Mouse (Mus musculus) intestine, embryonic 15.5 days (tissue): ENCODE data around the gene Asic1. TPM values are rescaled to one million over a fixed set of nuclear protein-coding genes. Genes with fewer than 3 reads are reported as not detected.

Experiments used
- ATAC-seq: fragments of 200-750 bp; cut with Nextera tagmentation; 2 replicates; pipeline ENCODE4 v1.8.0; 2017; ENCODE audit warnings: moderate TSS enrichment, moderate library complexity
- H3K27ac ChIP-seq: fragments of 300-500 bp; sonication (generic); 2 replicates; pipeline ENCODE4 v1.5.1; 2015; ENCODE audit warnings: mild to moderate bottlenecking, inconsistent platforms
- H3K27me3 ChIP-seq: fragments of 300-500 bp; sonication (generic); replicated peaks from 2 replicates; pipeline ENCODE4 v1.6.1; 2015; ENCODE audit warnings: inconsistent platforms
- H3K36me3 ChIP-seq: fragments of 300-500 bp; sonication (generic); 2 replicates; pipeline ENCODE4 v1.6.1; 2015; ENCODE audit warnings: inconsistent platforms
- H3K4me1 ChIP-seq: fragments of 300-500 bp; sonication (generic); replicated peaks from 2 replicates; pipeline ENCODE4 v1.6.1; 2015; ENCODE audit warnings: inconsistent platforms
- H3K4me2 ChIP-seq: fragments of 300-500 bp; sonication (generic); replicated peaks from 2 replicates; pipeline ENCODE4 v1.6.1; 2015; ENCODE audit warnings: mild to moderate bottlenecking, inconsistent platforms
- H3K4me3 ChIP-seq: fragments of 300-500 bp; sonication (generic); replicated peaks from 2 replicates; pipeline ENCODE4 v1.5.1; 2015; ENCODE audit warnings: inconsistent platforms
- H3K9ac ChIP-seq: fragments of 300-500 bp; sonication (generic); 2 replicates; pipeline ENCODE4 v1.6.1; 2015; ENCODE audit warnings: inconsistent platforms
- H3K9me3 ChIP-seq: fragments of 300-500 bp; sonication (generic); 2 replicates; pipeline ENCODE4 v1.6.1; 2016; ENCODE audit warnings: inconsistent platforms
- WGBS: fragments of 180-500 bp; shearing (Covaris S2); methylation state at CpG from one replicate; pipeline ENCODE4 v1.1.7; 2015; 5-methylcytosine and 5-hydroxymethylcytosine counted together
- polyA plus RNA-seq: library from polyadenylated mRNA; unstranded; fragments of >200 nt; fragmentation: Nextera tagmentation; extraction: Ambion mirVana; gene quantifications from 2 replicates; pipeline ENCODE4 v1.2.1, GENCODE M21; 2015

Asic1 gene
- polyA plus RNA-seq, 1 experiment from 2014 or later, result 2.2 TPM

GRCm38 (mm10) chr15:99651163-99651872, 18.9 kb upstream of the Asic1 start, which contains the start of gene Racgap1:
TSS of gene Racgap1 (minus strand) at chr15:99651656.
- peak within 1 kb of the TSS; percentile 79 for H3K9ac ChIP-seq
- under 1% methylated on average over 48 of the region's 68 CpGs for WGBS
- H3K4me3 ChIP-seq, result peak within 1 kb of the TSS; percentile 90
- ATAC-seq, result peak; percentile 97
- peak within 1 kb of the TSS; percentile 48; the same call in 1 of the 2 replicates for H3K27ac ChIP-seq
- no peaks in the 10 kb centered on the region for H3K36me3 ChIP-seq
- H3K27me3 ChIP-seq, result peaks cover 12% of the 10 kb centered on the region; the same call in 1 of the 2 replicates
- no peaks in the 10 kb centered on the region for H3K9me3 ChIP-seq
- H3K4me1 ChIP-seq, result peaks cover 31% of the 10 kb centered on the region
- peak within 1 kb of the TSS; percentile 77 for H3K4me2 ChIP-seq

- H3K9me3 ChIP-seq, result no peaks in the 10 kb centered on the region
- peaks cover 31% of the 10 kb centered on the region for H3K4me1 ChIP-seq
- no peak for ATAC-seq
- H3K27ac ChIP-seq, result no peak overlapping the region
- H3K4me2 ChIP-seq, result peak overlapping the region; percentile 77
- no peak overlapping the region for H3K9ac ChIP-seq
- 62% methylated on average over 10 of the region's 10 CpGs for WGBS
- no peaks in the 10 kb centered on the region for H3K36me3 ChIP-seq
- H3K27me3 ChIP-seq, result peaks cover 12% of the 10 kb centered on the region; the same call in 1 of the 2 replicates
- peak overlapping the region; percentile 90; the same call in 1 of the 2 replicates for H3K4me3 ChIP-seq
Measured at GRCm38 (mm10) chr15:99651984-99652872, 17.9 kb upstream of the Asic1 start.

GRCm38 (mm10) chr15:99653291-99653690, 16.9 kb upstream of the Asic1 start:
- Histone ChIP-seq H3K27me3 (peaks cover 12% of the 10 kb centered on the region; the same call in 1 of the 2 replicates), H3K4me1 (peaks cover 26% of the 10 kb centered on the region), H3K4me2 (peak overlapping the region; percentile 45), H3K36me3 (no peaks in the 10 kb centered on the region), H3K4me3 (no peak overlapping the region), H3K27ac (no peak overlapping the region), H3K9ac (no peak overlapping the region), H3K9me3 (no peaks in the 10 kb centered on the region)
- WGBS, result 8% methylated on average over 8 of the region's 8 CpGs
- ATAC-seq, result no peak

- ATAC-seq, result no peak
- Histone ChIP-seq H3K4me1 (peaks cover 24% of the 10 kb centered on the region), H3K9me3 (no peaks in the 10 kb centered on the region), H3K4me3 (no peak overlapping the region), H3K27ac (no peak overlapping the region), H3K36me3 (no peaks in the 10 kb centered on the region), H3K9ac (no peak overlapping the region), H3K4me2 (peak overlapping the region; percentile 45), H3K27me3 (peaks cover 12% of the 10 kb centered on the region; the same call in 1 of the 2 replicates)
- 9% methylated on average over 21 of the region's 21 CpGs for WGBS
Measured at GRCm38 (mm10) chr15:99653876-99654275, 16.3 kb upstream of the Asic1 start.

- 47% methylated on average over 9 of the region's 9 CpGs for WGBS
- peaks cover 12% of the 10 kb centered on the region; the same call in 1 of the 2 replicates for H3K27me3 ChIP-seq
Measured at GRCm38 (mm10) chr15:99655956-99656355, 14.2 kb upstream of the Asic1 start.

GRCm38 (mm10) chr15:99658437-99658836, 11.7 kb upstream of the Asic1 start:
- peaks cover 7% of the 10 kb centered on the region; the same call in 1 of the 2 replicates for H3K4me1 ChIP-seq
- no peaks in the 10 kb centered on the region for H3K36me3 ChIP-seq
- WGBS, result 57% methylated on average over 2 of the region's 2 CpGs
- H3K27ac ChIP-seq, result no peak overlapping the region
- H3K27me3 ChIP-seq, result peaks cover 15% of the 10 kb centered on the region; the same call in 1 of the 2 replicates
- H3K4me2 ChIP-seq, result no peak overlapping the region
- H3K4me3 ChIP-seq, result no peak overlapping the region
- no peaks in the 10 kb centered on the region for H3K9me3 ChIP-seq
- no peak overlapping the region for H3K9ac ChIP-seq
- no peak for ATAC-seq

More at GRCm38 (mm10) chr15:99655956-99656355, 14.2 kb upstream of the Asic1 start:
- no peak for ATAC-seq
- H3K9ac ChIP-seq, result no peak overlapping the region
- H3K9me3 ChIP-seq, result no peaks in the 10 kb centered on the region
- no peak overlapping the region for H3K27ac ChIP-seq
- H3K4me1 ChIP-seq, result peaks cover 10% of the 10 kb centered on the region; the same call in 1 of the 2 replicates
- no peak overlapping the region for H3K4me3 ChIP-seq
- no peak overlapping the region for H3K4me2 ChIP-seq
- no peaks in the 10 kb centered on the region for H3K36me3 ChIP-seq

GRCm38 (mm10) chr15:99661121-99661830, 8.9 kb upstream of the Asic1 start:
- no peak for ATAC-seq
- peaks cover 16% of the 10 kb centered on the region for H3K4me1 ChIP-seq
- H3K27ac ChIP-seq, result no peak overlapping the region
- H3K9ac ChIP-seq, result no peak overlapping the region
- H3K4me2 ChIP-seq, result no peak overlapping the region
- H3K36me3 ChIP-seq, result no peaks in the 10 kb centered on the region
- H3K4me3 ChIP-seq, result no peak overlapping the region
- 94% methylated on average over 15 of the region's 15 CpGs for WGBS
- peaks cover 15% of the 10 kb centered on the region for H3K27me3 ChIP-seq
- H3K9me3 ChIP-seq, result no peaks in the 10 kb centered on the region

- Histone ChIP-seq H3K4me2 (no peak overlapping the region), H3K27ac (no peak overlapping the region), H3K9ac (no peak overlapping the region), H3K27me3 (peaks cover 21% of the 10 kb centered on the region), H3K36me3 (no peaks in the 10 kb centered on the region), H3K4me1 (peaks cover 16% of the 10 kb centered on the region), H3K4me3 (no peak overlapping the region), H3K9me3 (no peaks in the 10 kb centered on the region)
- no peak for ATAC-seq
- 48% methylated on average over 7 of the region's 7 CpGs for WGBS
Measured at GRCm38 (mm10) chr15:99662371-99662770, 7.8 kb upstream of the Asic1 start.

- H3K4me1 ChIP-seq, result peaks cover 19% of the 10 kb centered on the region
- peak overlapping the region; percentile 88 for H3K4me2 ChIP-seq
- 0 out of 2 replicates have a peak overlapping the region, but pooled peaks have one; percentile 18 for H3K27ac ChIP-seq
- peak overlapping the region; percentile 18 for H3K9ac ChIP-seq
- peaks cover 22% of the 10 kb centered on the region for H3K27me3 ChIP-seq
- no peaks in the 10 kb centered on the region for H3K36me3 ChIP-seq
- peak; percentile 30; the same call in 1 of the 2 replicates for ATAC-seq
- 2% methylated on average over 17 of the region's 17 CpGs for WGBS
- H3K9me3 ChIP-seq, result no peaks in the 10 kb centered on the region
- peak overlapping the region; percentile 38 for H3K4me3 ChIP-seq
Measured at GRCm38 (mm10) chr15:99663964-99664599, 6.1 kb upstream of the Asic1 start.

GRCm38 (mm10) chr15:99664600-99665451, 5.3 kb upstream of the Asic1 start:
- H3K4me3 ChIP-seq, result peak overlapping the region; percentile 38
- H3K9me3 ChIP-seq, result no peaks in the 10 kb centered on the region
- under 1% methylated on average over 52 of the region's 52 CpGs for WGBS
- H3K27ac ChIP-seq, result peak overlapping the region; percentile 18; the same call in 1 of the 2 replicates
- ATAC-seq, result peak; percentile 93
- H3K27me3 ChIP-seq, result peaks cover 29% of the 10 kb centered on the region
- peak overlapping the region; percentile 88 for H3K4me2 ChIP-seq
- no peaks in the 10 kb centered on the region for H3K36me3 ChIP-seq
- peak overlapping the region; percentile 18 for H3K9ac ChIP-seq
- H3K4me1 ChIP-seq, result peaks cover 19% of the 10 kb centered on the region
